Mouse (Mus musculus) duodenum, adult 2 months (tissue): Measurements from ENCODE around the gene Scn9a. TPM values are rescaled to one million over a fixed set of nuclear protein-coding genes. Genes with fewer than 3 reads are reported as not detected.

Source experiments
- polyA plus RNA-seq: library from polyadenylated mRNA; depleted of rRNA; stranded (reverse); fragments of >200 nt; gene quantifications from 2 replicates; pipeline ENCODE4 v1.2.3, GENCODE M21; 2012; ENCODE audit warnings: low replicate concordance; rRNA removed

Scn9a gene
- polyA plus RNA-seq = not detected in 2 replicates

DNA sequence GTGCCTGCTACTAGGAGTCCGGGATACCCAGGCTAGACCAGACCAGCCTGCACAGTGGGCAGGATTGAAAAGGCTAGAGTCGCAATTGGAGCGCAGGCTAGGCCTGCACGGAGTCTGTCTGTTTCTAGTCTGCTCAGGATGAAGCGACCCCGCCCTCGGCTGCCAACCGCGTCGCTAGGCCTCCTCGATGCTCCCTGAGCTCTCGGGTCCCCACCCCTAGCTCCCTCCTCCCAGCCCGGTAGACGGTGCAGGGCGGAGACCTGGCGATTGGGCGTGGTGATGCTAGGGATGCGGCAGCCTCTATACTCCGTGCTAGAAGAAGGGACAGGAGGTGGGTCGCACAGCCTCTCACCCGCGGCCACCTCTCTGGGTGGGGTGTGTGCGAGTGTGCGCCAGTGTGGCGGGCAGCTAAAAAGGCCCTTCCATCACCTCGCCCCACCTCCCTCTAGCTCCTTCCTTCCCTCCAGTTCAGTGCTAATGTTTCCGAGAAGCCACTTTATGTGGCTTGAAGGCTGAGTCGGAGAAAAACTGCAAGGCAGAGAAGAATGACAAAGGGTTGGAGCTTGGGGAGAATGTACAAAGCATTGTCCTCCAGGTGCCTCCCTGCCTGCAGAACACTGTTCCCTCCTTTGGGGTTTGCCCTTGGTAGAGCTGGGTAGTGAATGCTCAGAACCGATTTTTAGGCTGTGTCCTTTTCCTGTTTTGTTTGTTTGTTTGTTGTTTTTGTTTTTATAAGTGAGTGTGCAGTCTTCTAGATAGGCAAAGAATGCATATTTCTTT, at the start of gene Scn9a:
TSS of gene Scn9a (minus strand) at position 383 of the 780 bp plus-strand sequence.

DNA sequence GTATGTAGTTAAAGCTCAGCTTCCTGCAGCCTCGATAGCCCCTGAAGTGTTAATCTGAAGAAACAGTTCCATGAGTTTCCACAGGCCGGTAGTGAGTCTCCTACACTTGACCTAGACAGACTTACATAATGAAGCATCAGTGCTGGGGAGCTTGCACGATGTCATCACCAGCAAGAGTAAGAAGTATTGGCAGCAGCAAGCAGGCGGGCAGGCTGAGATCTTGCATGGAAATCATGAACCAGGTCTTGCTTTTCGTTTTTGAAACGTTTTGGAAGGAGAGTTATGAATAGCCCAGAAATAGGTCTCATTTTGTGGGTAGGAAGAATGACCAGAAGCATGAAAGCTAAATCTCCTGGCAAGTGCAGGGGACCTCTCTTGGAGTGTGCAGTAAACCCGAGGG, 194.1 kb downstream of the Scn9a start, which contains the start of gene Scn1a:
TSS of gene Scn1a (minus strand) at position 130 of the 400 bp plus-strand sequence.

Other genes starting within 250 kb of the Scn9a start
- not detected in 2 replicates for gene Scn1a, start 194.1 kb downstream of the Scn9a start, polyA plus RNA-seq
- 0.14 and 0.25 TPM in 2 replicates for gene Scn7a, start 150.0 kb upstream of the Scn9a start, polyA plus RNA-seq